Mouse (Mus musculus) myocyte (in vitro differentiated cells): Measurements from ENCODE around the gene Tnfrsf12a. TPM values are rescaled to one million over a fixed set of nuclear protein-coding genes. Genes with fewer than 3 reads are reported as not detected.
A peak's percentile ranks its signal among the peaks of the same experiment; 100 is the strongest.

Source experiments
- H3K27me3 ChIP-seq: one replicate; pipeline ENCODE4 v1.6.1; 2011; ENCODE audit not compliant: control insufficient read depth, insufficient read depth, insufficient read length
- H3K36me3 ChIP-seq: one replicate; pipeline ENCODE4 v1.6.1; 2011; ENCODE audit not compliant: control insufficient read depth, insufficient read depth
- H3K4me2 ChIP-seq: one replicate; pipeline ENCODE4 v1.6.1; 2011; ENCODE audit warnings: low read depth, control low read depth
- H3K4me3 ChIP-seq: one replicate; pipeline ENCODE4 v1.5.1; 2011; ENCODE audit warnings: mild to moderate bottlenecking, control low read depth, moderate library complexity
- H3K79me2 ChIP-seq: one replicate; pipeline ENCODE4 v1.6.1; 2011; ENCODE audit not compliant: control insufficient read depth, insufficient read depth
- H3ac ChIP-seq: one replicate; pipeline ENCODE4 v1.6.1; 2011; ENCODE audit not compliant: control insufficient read depth, insufficient read length
- CEBPB ChIP-seq: IDR thresholded peaks from 2 replicates; pipeline ENCODE4 v1.6.1; 2011; ENCODE audit warnings: mild to moderate bottlenecking, moderate library complexity; ENCODE audit not compliant: poor library complexity, insufficient read depth, severe bottlenecking
- E2F4 ChIP-seq: IDR thresholded peaks from one replicate; pipeline ENCODE4 v1.6.1; 2011; ENCODE audit warnings: mild to moderate bottlenecking, control low read depth, moderate library complexity; ENCODE audit not compliant: insufficient read depth
- MAX ChIP-seq: IDR thresholded peaks from one replicate; pipeline ENCODE4 v1.6.1; 2011; ENCODE audit warnings: low read depth, mild to moderate bottlenecking, control low read depth
- MYOD1 ChIP-seq, 3 experiments: IDR thresholded peaks; one replicate each; pipeline ENCODE4 v1.6.1; 2011; ENCODE audit warnings: control low read depth in 2 of 3, low read depth in 2 of 3, mild to moderate bottlenecking in 2 of 3, moderate library complexity in 1 of 3; ENCODE audit not compliant: insufficient read length in 2 of 3, control insufficient read depth in 1 of 3
- MYOG ChIP-seq, 3 experiments: IDR thresholded peaks; one replicate each; pipeline ENCODE4 v1.6.1; 2011; ENCODE audit warnings: control low read depth in 2 of 3, low read depth in 2 of 3, mild to moderate bottlenecking in 2 of 3; ENCODE audit not compliant: insufficient read length in 2 of 3, control insufficient read depth in 1 of 3, insufficient read depth in 1 of 3
- POLR2A ChIP-seq: IDR thresholded peaks from one replicate; pipeline ENCODE4 v1.6.1; 2011; ENCODE audit warnings: low read depth, mild to moderate bottlenecking, control low read depth, moderate library complexity; ENCODE audit not compliant: insufficient read length
- POLR2AphosphoS2 ChIP-seq: IDR thresholded peaks from one replicate; pipeline ENCODE4 v1.6.1; 2011; ENCODE audit warnings: low read depth, control low read depth; ENCODE audit not compliant: insufficient read length
- REST ChIP-seq: IDR thresholded peaks from one replicate; pipeline ENCODE4 v1.6.1; 2011; ENCODE audit warnings: mild to moderate bottlenecking, control low read depth, moderate library complexity; ENCODE audit not compliant: insufficient read depth, insufficient read length
- SRF ChIP-seq: IDR thresholded peaks from one replicate; pipeline ENCODE4 v1.6.1; 2011; ENCODE audit warnings: low read depth; ENCODE audit not compliant: control insufficient read depth, insufficient read length
- TCF12 ChIP-seq: IDR thresholded peaks from one replicate; pipeline ENCODE4 v1.6.1; 2011; ENCODE audit warnings: mild to moderate bottlenecking, control low read depth; ENCODE audit not compliant: poor library complexity, insufficient read depth, severe bottlenecking
- TCF3 ChIP-seq: IDR thresholded peaks from one replicate; pipeline ENCODE4 v1.6.1; 2011; ENCODE audit warnings: low read depth, control low read depth; ENCODE audit not compliant: insufficient read length
- USF1 ChIP-seq: IDR thresholded peaks from one replicate; pipeline ENCODE4 v1.6.1; 2011; ENCODE audit warnings: low read depth, mild to moderate bottlenecking, control low read depth, moderate library complexity
- polyA plus RNA-seq: library from polyadenylated mRNA; unstranded; fragments of >200 nt; fragmentation: generic; extraction: Trizol; gene quantifications from one replicate; pipeline ENCODE4 v1.2.1, GENCODE M21; 2012; ENCODE audit warnings: missing spikeins

Gene Tnfrsf12a
- polyA plus RNA-seq, 1 experiment, result 328 TPM

- H3K4me3 ChIP-seq, result peak overlapping the region; percentile 21
- no peaks in the 10 kb centered on the region for H3K36me3 ChIP-seq
- H3K27me3 ChIP-seq, result no peaks in the 10 kb centered on the region
- H3K79me2 ChIP-seq, result no peaks in the 10 kb centered on the region
- TF ChIP-seq POLR2AphosphoS2 (no peak), USF1 (no peak), POLR2A (peak; percentile 43), TCF12 (no peak), E2F4 (no peak)
- H3ac ChIP-seq, result peak overlapping the region; percentile 73
- peak overlapping the region; percentile 73 for H3K4me2 ChIP-seq
These were observed 22.1 kb upstream of the Tnfrsf12a start for GRCm38 (mm10) chr17:23699131-23700077.

GRCm38 (mm10) chr17:23695801-23696200, 18.5 kb upstream of the Tnfrsf12a start:
- Histone ChIP-seq H3K36me3 (no peaks in the 10 kb centered on the region), H3K4me3 (no peak overlapping the region), H3K4me2 (no peak overlapping the region), H3K27me3 (no peaks in the 10 kb centered on the region), H3K79me2 (no peaks in the 10 kb centered on the region), H3ac (no peak overlapping the region)
- TF ChIP-seq TCF12 (no peak), POLR2AphosphoS2 (no peak), MAX (no peak), POLR2A (no peak), CEBPB (no peak), SRF (no peak), E2F4 (no peak), TCF3 (no peak), MYOG (IDR thresholded peaks at IDR 0.05; ENCODE audit: control insufficient read depth in 1 of 3, insufficient read depth in 1 of 3, insufficient read length in 2 of 3, low read depth in 2 of 3) (no peak)

GRCm38 (mm10) chr17:23694491-23694890, 17.2 kb upstream of the Tnfrsf12a start:
- H3K4me2 ChIP-seq, result peak overlapping the region; percentile 27
- H3ac ChIP-seq, result no peak overlapping the region
- no peaks in the 10 kb centered on the region for H3K27me3 ChIP-seq
- H3K36me3 ChIP-seq, result no peaks in the 10 kb centered on the region
- TF ChIP-seq POLR2AphosphoS2 (no peak), SRF (no peak)
- H3K79me2 ChIP-seq, result no peaks in the 10 kb centered on the region
- no peak overlapping the region for H3K4me3 ChIP-seq

GRCm38 (mm10) chr17:23683856-23684672, 6.8 kb upstream of the Tnfrsf12a start, which contains the start of gene Cldn9:
Gene Cldn9 (minus strand): TSS chr17:23684026.
- no peak within 1 kb of the TSS for H3K4me3 ChIP-seq

GRCm38 (mm10) chr17:23683226-23683625, 6.0 kb upstream of the Tnfrsf12a start:
- H3K4me3 ChIP-seq, result no peak overlapping the region
- no peaks in the 10 kb centered on the region for H3K27me3 ChIP-seq
- H3K4me2 ChIP-seq, result no peak overlapping the region
- no peak overlapping the region for H3ac ChIP-seq
- H3K36me3 ChIP-seq, result no peaks in the 10 kb centered on the region
- TF ChIP-seq TCF3, result no peak
- no peak for TF ChIP-seq REST
- TF ChIP-seq MYOD1 (IDR thresholded peaks at IDR 0.05; ENCODE audit: control insufficient read depth in 1 of 3, insufficient read length in 2 of 3, low read depth in 2 of 3), result no peak
- TF ChIP-seq CEBPB, result no peak
- no peak for TF ChIP-seq MAX
- no peak for TF ChIP-seq TCF12
- no peak for TF ChIP-seq E2F4
- H3K79me2 ChIP-seq, result no peaks in the 10 kb centered on the region

More at GRCm38 (mm10) chr17:23683856-23684672, 6.8 kb upstream of the Tnfrsf12a start, which contains the start of gene Cldn9:
- no peaks in the 10 kb centered on the region for H3K79me2 ChIP-seq
- no peaks in the 10 kb centered on the region for H3K36me3 ChIP-seq
- H3K4me2 ChIP-seq, result no peak within 1 kb of the TSS
- no peak for TF ChIP-seq CEBPB
- TF ChIP-seq MYOD1 (IDR thresholded peaks at IDR 0.05; ENCODE audit: control insufficient read depth in 1 of 3, insufficient read length in 2 of 3, low read depth in 2 of 3), result peak in 1 of 3 experiments; percentile 24
- no peaks in the 10 kb centered on the region for H3K27me3 ChIP-seq
- H3ac ChIP-seq, result no peak within 1 kb of the TSS
